Mouse (Mus musculus) midbrain, embryonic 16.5 days (tissue): ENCODE results near the gene Kifc1. TPM values are rescaled to one million over a fixed set of nuclear protein-coding genes. Genes with fewer than 3 reads are reported as not detected.

Source experiments
- ATAC-seq: fragments of 200-750 bp; cut with Nextera tagmentation; 2 replicates; pipeline ENCODE4 v1.8.0; 2017; ENCODE audit warnings: moderate TSS enrichment
- H3K27ac ChIP-seq: fragments of 300-500 bp; sonication (generic); 2 replicates; pipeline ENCODE4 v1.5.1; 2014; ENCODE audit warnings: mild to moderate bottlenecking, low read length, mixed read lengths
- H3K27me3 ChIP-seq: fragments of 300-500 bp; sonication (generic); 2 replicates; pipeline ENCODE4 v1.6.1; 2014; ENCODE audit warnings: low read depth, low read length, mixed read lengths; ENCODE audit not compliant: control insufficient read depth, insufficient read depth
- H3K36me3 ChIP-seq: fragments of 300-500 bp; sonication (generic); 2 replicates; pipeline ENCODE4 v1.6.1; 2014; ENCODE audit warnings: mild to moderate bottlenecking, low read length, moderate library complexity, mixed read lengths; ENCODE audit not compliant: control insufficient read depth, insufficient read depth
- H3K4me1 ChIP-seq: fragments of 300-500 bp; sonication (generic); 2 replicates; pipeline ENCODE4 v1.6.1; 2014; ENCODE audit warnings: mild to moderate bottlenecking, low read length, mixed read lengths; ENCODE audit not compliant: control insufficient read depth, insufficient read depth
- H3K4me2 ChIP-seq: fragments of 300-500 bp; sonication (generic); 2 replicates; pipeline ENCODE4 v1.6.1; 2014; ENCODE audit warnings: mild to moderate bottlenecking, low read length, mixed read lengths
- H3K4me3 ChIP-seq: fragments of 300-500 bp; sonication (generic); 2 replicates; pipeline ENCODE4 v1.5.1; 2014; ENCODE audit warnings: low read depth, mild to moderate bottlenecking, low read length, moderate library complexity, mixed read lengths
- H3K9ac ChIP-seq: fragments of 300-500 bp; sonication (generic); 2 replicates; pipeline ENCODE4 v1.6.1; 2014; ENCODE audit warnings: low read depth, low read length, mixed read lengths
- H3K9me3 ChIP-seq: fragments of 300-500 bp; sonication (generic); replicated peaks from 2 replicates; pipeline ENCODE4 v1.6.1; 2014; ENCODE audit warnings: mild to moderate bottlenecking, low read length, mixed read lengths; ENCODE audit not compliant: control insufficient read depth, poor library complexity, severe bottlenecking
- WGBS: fragments of 180-500 bp; shearing (Covaris S2); extraction: QIAGEN DNeasy Blood & Tissue Kit; methylation state at CpG from one replicate; pipeline ENCODE4 v1.1.7; 2014; 5-methylcytosine and 5-hydroxymethylcytosine counted together
- polyA plus RNA-seq: library from polyadenylated mRNA; unstranded; fragments of >200 nt; fragmentation: Nextera tagmentation; extraction: Ambion mirVana; gene quantifications from 2 replicates; pipeline ENCODE4 v1.2.1, GENCODE M21; 2015

Gene Kifc1
- polyA plus RNA-seq, 1 experiment from 2014 or later = 2.8 TPM

DNA sequence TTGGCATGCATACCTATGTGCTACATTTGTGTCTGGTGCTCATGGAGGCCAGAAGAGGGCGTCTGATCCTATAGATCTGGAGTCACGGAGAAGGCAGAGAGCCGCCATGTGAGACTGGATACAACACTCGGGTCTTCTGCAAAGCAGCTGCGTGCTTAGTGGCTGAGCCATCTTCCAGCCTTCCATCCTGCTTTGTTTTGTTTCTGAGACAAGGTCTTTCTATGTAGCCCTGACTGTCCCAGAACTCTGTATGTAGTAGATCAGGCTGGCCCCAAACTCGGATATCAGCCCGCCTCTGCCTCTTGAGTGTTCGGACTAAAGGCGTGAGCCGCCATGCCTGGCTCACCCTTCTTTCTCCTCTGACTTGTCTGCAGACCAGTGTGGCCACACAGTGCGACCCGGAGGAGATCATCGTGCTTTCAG is 24.5 kb upstream of the Kifc1 start:
- Histone ChIP-seq H3K4me3 (no peak overlapping the region; the same call in 1 of the 2 replicates), H3K4me2 (peak overlapping the region; percentile 25; the same call in 1 of the 2 replicates), H3K9me3 (no peaks in the 10 kb centered on the region), H3K27me3 (peaks cover 2% of the 10 kb centered on the region; the same call in 1 of the 2 replicates), H3K9ac (no peak overlapping the region), H3K36me3 (peaks cover 22% of the 10 kb centered on the region), H3K27ac (no peak overlapping the region), H3K4me1 (peaks cover 28% of the 10 kb centered on the region)
- 66% methylated on average over 13 of the region's 13 CpGs for WGBS
- ATAC-seq = no peak

DNA sequence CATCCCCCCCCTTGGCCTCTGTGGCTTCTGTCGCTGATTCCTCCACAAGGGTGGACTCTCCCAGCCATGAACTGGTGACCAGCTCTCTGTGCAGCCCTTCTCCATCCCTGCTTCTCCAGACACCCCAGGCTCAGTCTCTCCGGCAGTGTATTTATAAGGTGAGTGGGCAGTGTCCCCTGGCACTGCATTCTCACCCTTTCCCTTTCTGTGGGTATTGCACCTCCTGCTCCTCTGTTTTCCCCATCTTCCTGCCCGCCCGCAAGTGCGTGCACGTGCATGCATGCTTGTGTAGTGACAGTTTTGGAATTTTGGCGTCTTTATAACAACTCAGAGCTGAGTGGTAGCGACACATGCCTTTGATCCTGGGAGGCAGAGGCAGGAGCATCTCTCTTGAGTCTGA is 23.4 kb upstream of the Kifc1 start:
- peaks cover 20% of the 10 kb centered on the region for H3K4me1 ChIP-seq
- H3K27ac ChIP-seq = no peak overlapping the region
- WGBS = 97% methylated on average over 8 of the region's 8 CpGs

GRCm38 (mm10) chr17:33913264-33913663 is 22.8 kb upstream of the Kifc1 start:
- no peak for ATAC-seq
- H3K4me2 ChIP-seq = no peak overlapping the region
- H3K27me3 ChIP-seq = no peaks in the 10 kb centered on the region
- no peak overlapping the region for H3K4me3 ChIP-seq
- no peak overlapping the region for H3K9ac ChIP-seq
- peaks cover 20% of the 10 kb centered on the region for H3K4me1 ChIP-seq
- WGBS = 87% methylated on average over 10 of the region's 10 CpGs
- no peak overlapping the region for H3K27ac ChIP-seq
- no peaks in the 10 kb centered on the region for H3K9me3 ChIP-seq
- peaks cover 22% of the 10 kb centered on the region for H3K36me3 ChIP-seq

More for the DNA sequence above, 23.4 kb upstream of the Kifc1 start:
- Histone ChIP-seq H3K9ac (no peak overlapping the region), H3K4me2 (no peak overlapping the region), H3K27me3 (0 out of 2 replicates have a peak, but pooled peaks cover under 1% of the 10 kb centered on the region), H3K9me3 (no peaks in the 10 kb centered on the region), H3K4me3 (no peak overlapping the region), H3K36me3 (peaks cover 22% of the 10 kb centered on the region)
- no peak for ATAC-seq

- H3K4me1 ChIP-seq = peaks cover 23% of the 10 kb centered on the region
- H3K4me3 ChIP-seq = no peak overlapping the region
- no peak overlapping the region for H3K4me2 ChIP-seq
- H3K27ac ChIP-seq = no peak overlapping the region
- no peaks in the 10 kb centered on the region for H3K9me3 ChIP-seq
- peaks cover 22% of the 10 kb centered on the region for H3K36me3 ChIP-seq
- H3K9ac ChIP-seq = no peak overlapping the region
- ATAC-seq = no peak
- H3K27me3 ChIP-seq = no peaks in the 10 kb centered on the region
- WGBS = 94% methylated on average over 28 of the region's 28 CpGs
Measured at GRCm38 (mm10) chr17:33911813-33912414, 21.5 kb upstream of the Kifc1 start.

DNA sequence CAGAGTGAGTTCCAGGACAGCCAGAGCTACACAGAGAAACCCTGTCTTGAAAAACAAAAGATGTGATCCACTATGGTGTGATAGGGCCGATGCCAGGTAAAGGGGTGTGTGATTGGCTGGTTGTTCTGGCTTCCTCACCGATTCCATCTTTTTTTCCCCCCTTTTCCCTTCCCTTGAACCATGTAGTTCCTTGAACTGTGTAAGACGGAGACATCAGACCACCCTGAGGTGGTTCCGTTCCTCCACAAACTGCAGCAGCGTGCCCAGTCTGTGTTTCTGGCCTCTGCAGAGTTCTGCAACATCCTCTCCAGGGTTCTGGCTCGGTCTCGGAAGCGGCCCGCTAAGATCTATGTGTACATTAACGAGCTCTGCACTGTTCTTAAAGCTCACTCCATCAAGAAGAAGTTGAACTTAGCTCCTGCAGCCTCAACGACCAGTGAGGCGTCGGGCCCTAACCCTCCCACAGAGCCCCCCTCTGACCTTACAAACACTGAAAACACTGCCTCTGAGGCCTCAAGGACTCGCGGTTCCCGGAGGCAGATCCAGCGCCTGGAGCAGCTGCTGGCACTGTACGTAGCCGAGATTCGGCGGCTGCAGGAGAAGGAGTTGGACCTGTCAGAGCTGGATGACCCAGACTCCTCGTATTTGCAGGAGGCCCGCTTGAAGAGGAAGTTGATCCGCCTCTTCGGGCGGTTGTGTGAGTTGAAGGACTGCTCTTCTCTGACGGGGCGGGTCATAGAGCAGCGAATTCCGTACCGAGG is 20.8 kb upstream of the Kifc1 start:
- Histone ChIP-seq H3K36me3 (peaks cover 22% of the 10 kb centered on the region), H3K4me3 (no peak overlapping the region), H3K4me2 (no peak overlapping the region), H3K27ac (no peak overlapping the region), H3K9me3 (no peaks in the 10 kb centered on the region), H3K27me3 (no peaks in the 10 kb centered on the region), H3K9ac (no peak overlapping the region), H3K4me1 (peaks cover 18% of the 10 kb centered on the region)
- no peak for ATAC-seq
- WGBS = 93% methylated on average over 31 of the region's 31 CpGs

DNA sequence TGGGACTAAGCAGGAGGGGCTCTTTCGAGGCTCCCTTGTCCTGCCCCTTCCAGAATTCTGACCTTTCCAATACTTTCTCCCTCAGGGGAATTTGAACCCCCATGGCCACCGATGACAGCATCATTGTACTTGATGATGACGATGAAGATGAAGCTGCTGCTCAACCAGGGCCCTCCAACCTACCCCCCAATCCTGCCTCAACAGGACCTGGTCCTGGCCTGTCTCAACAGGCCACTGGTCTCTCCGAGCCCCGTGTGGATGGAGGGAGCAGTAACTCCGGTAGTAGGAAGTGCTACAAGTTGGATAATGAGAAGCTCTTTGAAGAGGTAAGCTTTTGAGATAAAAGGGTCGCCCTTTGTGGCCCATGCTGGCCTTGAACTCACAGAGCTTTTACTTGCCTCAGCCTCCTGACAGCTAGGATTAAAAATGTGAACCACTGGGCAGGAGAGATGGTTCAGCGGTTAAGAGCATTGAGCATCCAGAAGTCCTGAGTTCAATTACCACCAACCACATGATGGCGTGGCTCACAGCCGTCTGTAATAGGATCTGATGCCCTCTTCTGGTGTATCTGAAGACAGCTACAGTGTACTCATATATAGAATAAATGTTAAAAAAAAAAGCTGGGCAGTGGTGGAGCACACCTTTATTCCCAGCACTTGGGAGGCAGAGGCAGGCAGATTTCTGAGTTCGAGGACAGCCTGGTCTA is 20.0 kb upstream of the Kifc1 start:
- peak overlapping the region; percentile 94 for H3K9ac ChIP-seq
- no peaks in the 10 kb centered on the region for H3K9me3 ChIP-seq
- H3K36me3 ChIP-seq = peaks cover 22% of the 10 kb centered on the region
- H3K4me2 ChIP-seq = peak overlapping the region; percentile 89
- peak overlapping the region; percentile 83 for H3K4me3 ChIP-seq
- peaks cover 18% of the 10 kb centered on the region for H3K4me1 ChIP-seq
- WGBS = 57% methylated on average over 11 of the region's 11 CpGs
- no peaks in the 10 kb centered on the region for H3K27me3 ChIP-seq
- no peak for ATAC-seq
- no peak overlapping the region for H3K27ac ChIP-seq

- H3K36me3 ChIP-seq = peaks cover 22% of the 10 kb centered on the region
- H3K27ac ChIP-seq = peak overlapping the region; percentile 86
- WGBS = under 1% methylated on average over 14 of the region's 14 CpGs
- H3K27me3 ChIP-seq = no peaks in the 10 kb centered on the region
- H3K9ac ChIP-seq = peak overlapping the region; percentile 94
- no peaks in the 10 kb centered on the region for H3K9me3 ChIP-seq
- peak overlapping the region; percentile 89 for H3K4me2 ChIP-seq
- H3K4me1 ChIP-seq = peaks cover 13% of the 10 kb centered on the region
- ATAC-seq = no peak; the same call in 1 of the 2 replicates
- peak overlapping the region; percentile 83 for H3K4me3 ChIP-seq
Measured at GRCm38 (mm10) chr17:33909869-33910250, 19.4 kb upstream of the Kifc1 start.

- peaks cover 13% of the 10 kb centered on the region for H3K4me1 ChIP-seq
- H3K27ac ChIP-seq = peak within 1 kb of the TSS; percentile 86
- H3K4me2 ChIP-seq = peak within 1 kb of the TSS; percentile 89
- peak within 1 kb of the TSS; percentile 83 for H3K4me3 ChIP-seq
- under 1% methylated on average over 67 of the region's 68 CpGs for WGBS
- H3K27me3 ChIP-seq = no peaks in the 10 kb centered on the region
- H3K9me3 ChIP-seq = no peaks in the 10 kb centered on the region
- peaks cover 22% of the 10 kb centered on the region for H3K36me3 ChIP-seq
- H3K9ac ChIP-seq = peak within 1 kb of the TSS; percentile 94
- peak; percentile 97 for ATAC-seq
Measured at GRCm38 (mm10) chr17:33909077-33909868, 18.8 kb upstream of the Kifc1 start, which contains the start of gene Daxx. Gene Daxx (plus strand): TSS chr17:33909414.
